Mouse (Mus musculus) left cerebral cortex, adult 9 months (tissue): ENCODE data around the gene Sf3b1.
A peak's percentile ranks its signal among the peaks of the same experiment; 100 is the strongest.
"Not testable (repeated sequence)": the region's sequence is repeated elsewhere in the genome, so short reads cannot be mapped to it uniquely, and the experiment has no call there.

Experiments used
- DNase-seq, 2 experiments: peaks; one replicate each; pipeline ENCODE4 v3.0.0; 2022; ENCODE audit warnings: low spot score in 2 of 2

Sf3b1 gene

GRCm38 (mm10) chr1:55028512-55029249, 1.4 kb upstream of the Sf3b1 start:
- DNase-seq, result peak in 1 of 2 experiments; percentile 11

GRCm38 (mm10) chr1:55027966-55028365, 685 bp upstream of the Sf3b1 start:
- no peak for DNase-seq

GRCm38 (mm10) chr1:55026444-55027252, 633 bp downstream of the Sf3b1 start:
- no peak for DNase-seq

GRCm38 (mm10) chr1:55025656-55026430, 1.4 kb downstream of the Sf3b1 start:
- peak in 1 of 2 experiments; percentile 6 for DNase-seq

GRCm38 (mm10) chr1:55021907-55022306, 5.4 kb downstream of the Sf3b1 start:
- DNase-seq, result no peak

GRCm38 (mm10) chr1:55012513-55012912, 14.8 kb downstream of the Sf3b1 start:
- DNase-seq, result no peak

- DNase-seq, result not testable (repeated sequence)
Measured at GRCm38 (mm10) chr1:55008313-55008712, 19.0 kb downstream of the Sf3b1 start.

GRCm38 (mm10) chr1:54993581-54993980, 33.7 kb downstream of the Sf3b1 start:
- DNase-seq, result no peak

GRCm38 (mm10) chr1:54986248-54986647, 41.0 kb downstream of the Sf3b1 start:
- DNase-seq, result no peak

GRCm38 (mm10) chr1:54985831-54986230, 41.5 kb downstream of the Sf3b1 start:
- no peak for DNase-seq

GRCm38 (mm10) chr1:54984154-54984553, 43.1 kb downstream of the Sf3b1 start:
- DNase-seq, result no peak

- peak in 1 of 2 experiments; percentile 24 for DNase-seq
Measured at GRCm38 (mm10) chr1:54983339-54983738, 43.9 kb downstream of the Sf3b1 start.

- DNase-seq, result no peak
Measured at GRCm38 (mm10) chr1:54982636-54983035, 44.6 kb downstream of the Sf3b1 start.

- DNase-seq, result peak in 1 of 2 experiments; percentile 18
Measured at GRCm38 (mm10) chr1:54979226-54979984, 47.9 kb downstream of the Sf3b1 start.

GRCm38 (mm10) chr1:54971687-54972404, 55.4 kb downstream of the Sf3b1 start:
- no peak for DNase-seq

- DNase-seq, result no peak
Measured at GRCm38 (mm10) chr1:54966858-54967257, 60.4 kb downstream of the Sf3b1 start.

GRCm38 (mm10) chr1:54965159-54965995, 61.9 kb downstream of the Sf3b1 start:
- DNase-seq, result no peak

GRCm38 (mm10) chr1:54961724-54962123, 65.6 kb downstream of the Sf3b1 start:
- no peak for DNase-seq

- DNase-seq, result no peak
Measured at GRCm38 (mm10) chr1:54960613-54961165, 66.6 kb downstream of the Sf3b1 start.
